Mouse (Mus musculus) fat pad, adult 2 months (tissue): ENCODE data around the gene Kcnq1.

ENCODE experiments used
- DNase-seq: peaks from one replicate; pipeline ENCODE4 v3.0.0-alpha.2; 2011; ENCODE audit warnings: low read depth, low spot score; ENCODE audit errors: extremely low read depth

The Kcnq1 gene

DNA sequence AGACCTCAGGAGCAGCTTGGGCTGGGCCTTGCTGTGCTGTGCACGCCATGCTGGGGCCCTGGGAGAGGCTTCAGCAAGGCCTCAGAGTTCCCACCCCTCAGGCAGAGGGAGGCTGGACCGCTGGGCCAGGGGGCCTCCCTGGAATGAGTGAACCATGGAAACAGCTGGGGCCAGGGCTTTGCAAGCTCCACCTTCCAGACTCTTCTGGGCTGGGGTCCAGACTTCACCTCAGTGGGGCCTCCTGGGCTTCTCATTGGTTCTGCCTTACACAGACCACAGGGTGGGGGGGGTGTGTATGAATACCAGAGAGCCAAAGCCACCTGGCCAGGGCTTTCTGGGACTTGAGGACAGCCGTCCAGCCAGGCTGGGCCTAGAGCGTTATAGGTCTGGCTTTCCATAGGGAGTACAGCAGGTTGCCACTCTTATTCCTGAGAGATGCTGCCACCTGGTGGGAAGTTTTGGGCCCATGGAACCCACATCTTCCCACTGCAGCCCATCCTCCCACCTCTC lies 19.0 kb upstream of the Kcnq1 start:
- DNase-seq: no peak

DNA sequence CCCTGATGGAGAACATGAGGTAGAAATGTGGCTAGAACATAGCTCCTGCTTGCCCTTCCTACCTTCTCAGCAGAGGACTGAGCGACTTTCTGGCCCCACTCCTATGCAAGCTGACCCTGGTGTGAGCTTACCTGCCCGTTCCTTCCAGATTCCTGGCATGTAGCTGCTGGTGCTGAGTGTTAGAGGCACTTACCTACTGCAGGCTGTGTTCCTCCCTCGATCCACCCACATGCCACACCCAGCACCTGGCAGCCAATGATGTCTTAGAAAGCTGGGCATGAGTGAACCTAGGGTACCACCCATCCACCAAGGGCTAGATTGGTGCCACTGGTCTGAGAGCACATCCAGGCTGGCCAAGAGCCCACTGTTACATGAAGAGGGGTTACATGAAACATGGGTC lies 12.3 kb upstream of the Kcnq1 start:
- no peak for DNase-seq

DNA sequence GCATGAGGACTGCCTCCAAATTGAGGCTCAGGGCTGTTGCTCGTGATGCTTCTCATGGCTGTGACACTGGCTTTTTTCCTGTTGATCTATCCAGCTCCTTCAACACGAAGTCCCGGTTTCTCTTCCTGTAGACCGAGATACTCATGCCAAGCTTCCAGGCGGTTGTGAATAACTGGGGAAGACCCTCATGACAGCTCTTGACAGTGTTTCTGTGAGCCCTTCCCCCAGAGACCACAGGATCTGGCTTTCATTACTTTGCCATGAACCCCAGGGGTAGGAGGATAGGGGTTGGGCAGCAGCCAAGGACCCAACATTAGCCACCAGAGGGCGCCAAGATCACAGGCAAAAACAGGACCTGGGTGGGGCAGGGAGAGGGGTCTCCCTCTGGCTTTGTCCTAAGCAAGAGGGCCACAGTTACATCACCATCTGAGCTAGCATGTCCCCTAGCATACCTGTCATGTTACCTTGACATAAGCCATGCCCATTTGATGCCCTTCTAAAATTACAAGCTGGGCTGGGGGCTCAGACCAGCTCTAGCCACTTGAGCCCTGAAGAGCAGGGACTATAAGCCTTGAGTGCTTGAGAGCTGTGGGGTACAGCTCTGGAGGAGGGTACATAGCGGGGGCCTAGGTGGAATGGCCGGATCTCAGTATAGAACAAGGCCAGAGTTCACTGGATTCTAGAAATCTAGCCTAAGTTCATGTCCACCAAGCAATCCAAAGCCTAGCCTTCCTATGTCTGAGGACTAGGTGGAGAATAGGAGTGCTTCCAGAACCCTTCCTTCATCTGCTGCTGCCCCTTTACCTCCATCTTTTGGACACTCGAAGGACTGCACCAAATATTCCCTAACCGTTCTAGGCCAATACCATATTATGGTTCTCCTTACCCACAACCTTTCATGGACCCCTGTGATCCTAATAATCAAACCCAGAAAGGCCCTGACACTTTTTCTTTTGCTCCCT lies 11.3 kb upstream of the Kcnq1 start, which contains the start of gene Trpm5:
Gene Trpm5, minus strand, starts transcription at position 51 of the 962 bp plus-strand sequence.
- no peak for DNase-seq

DNA sequence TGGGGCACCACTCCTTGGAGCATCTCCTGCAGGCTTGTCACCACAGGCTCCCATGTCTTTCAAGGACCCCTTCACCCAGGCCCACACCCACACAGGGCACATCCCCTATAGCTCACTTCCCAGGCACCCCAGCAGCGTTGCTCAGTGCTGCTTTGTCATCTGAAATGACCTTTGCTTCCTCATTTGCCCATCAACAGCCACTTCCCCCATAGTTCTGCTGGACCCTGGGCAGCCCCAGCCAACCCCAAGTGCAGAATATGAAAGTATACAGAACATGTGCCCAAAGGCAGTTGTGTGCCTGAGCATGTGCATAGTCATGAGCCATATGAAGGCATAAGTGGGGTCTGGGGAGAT lies 10.6 kb upstream of the Kcnq1 start:
- no peak for DNase-seq

DNA sequence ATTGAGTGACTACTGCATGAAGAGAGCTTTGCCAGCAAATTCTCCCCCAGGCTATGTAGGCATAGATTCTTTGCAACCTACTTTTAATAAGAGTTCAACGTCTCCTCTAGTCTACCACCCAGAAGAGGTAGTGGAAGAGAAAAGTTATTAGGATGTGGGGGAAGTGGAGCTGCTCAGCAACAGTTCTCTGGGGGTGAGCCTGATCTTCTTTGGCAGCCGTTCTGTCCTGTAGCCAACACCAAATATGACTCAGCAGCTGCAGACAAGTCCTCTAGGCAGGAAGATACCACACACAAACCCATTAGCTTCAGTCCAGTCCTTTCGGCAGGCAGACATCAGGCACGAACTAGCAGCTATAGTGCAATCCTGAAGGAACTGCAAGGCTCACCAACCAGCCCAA lies 5.4 kb upstream of the Kcnq1 start:
- no peak for DNase-seq

DNA sequence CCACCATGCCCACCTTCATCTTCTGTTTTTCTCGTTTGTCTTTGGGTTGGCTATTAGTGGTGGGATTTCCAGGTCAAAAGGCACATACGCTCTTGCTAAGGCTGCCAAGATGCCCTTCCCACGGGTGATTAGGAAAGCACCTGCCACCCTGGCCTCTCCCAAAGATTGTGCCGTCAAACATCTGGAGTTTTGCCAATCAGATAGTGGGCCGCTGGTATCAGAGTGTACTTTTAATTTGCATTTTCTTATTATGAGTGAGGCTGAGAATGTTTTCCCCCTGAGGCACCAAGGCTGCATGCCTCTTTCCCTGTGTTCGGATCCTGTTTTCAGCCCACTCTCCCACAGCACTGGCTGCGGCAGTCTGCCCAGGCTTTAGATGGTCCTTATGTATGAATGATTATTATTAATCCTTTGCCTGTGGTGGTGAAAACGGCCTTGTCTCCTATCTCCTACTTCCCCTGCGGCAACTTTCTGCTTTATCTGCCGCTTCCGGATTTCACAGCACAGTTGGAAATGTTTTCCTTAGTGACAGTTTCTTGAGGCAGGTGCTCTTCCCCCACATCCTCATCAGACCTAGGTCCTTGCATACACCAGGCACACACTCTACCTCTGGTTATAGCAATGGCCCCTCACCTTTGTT lies 784 bp upstream of the Kcnq1 start:
- no peak for DNase-seq

DNA sequence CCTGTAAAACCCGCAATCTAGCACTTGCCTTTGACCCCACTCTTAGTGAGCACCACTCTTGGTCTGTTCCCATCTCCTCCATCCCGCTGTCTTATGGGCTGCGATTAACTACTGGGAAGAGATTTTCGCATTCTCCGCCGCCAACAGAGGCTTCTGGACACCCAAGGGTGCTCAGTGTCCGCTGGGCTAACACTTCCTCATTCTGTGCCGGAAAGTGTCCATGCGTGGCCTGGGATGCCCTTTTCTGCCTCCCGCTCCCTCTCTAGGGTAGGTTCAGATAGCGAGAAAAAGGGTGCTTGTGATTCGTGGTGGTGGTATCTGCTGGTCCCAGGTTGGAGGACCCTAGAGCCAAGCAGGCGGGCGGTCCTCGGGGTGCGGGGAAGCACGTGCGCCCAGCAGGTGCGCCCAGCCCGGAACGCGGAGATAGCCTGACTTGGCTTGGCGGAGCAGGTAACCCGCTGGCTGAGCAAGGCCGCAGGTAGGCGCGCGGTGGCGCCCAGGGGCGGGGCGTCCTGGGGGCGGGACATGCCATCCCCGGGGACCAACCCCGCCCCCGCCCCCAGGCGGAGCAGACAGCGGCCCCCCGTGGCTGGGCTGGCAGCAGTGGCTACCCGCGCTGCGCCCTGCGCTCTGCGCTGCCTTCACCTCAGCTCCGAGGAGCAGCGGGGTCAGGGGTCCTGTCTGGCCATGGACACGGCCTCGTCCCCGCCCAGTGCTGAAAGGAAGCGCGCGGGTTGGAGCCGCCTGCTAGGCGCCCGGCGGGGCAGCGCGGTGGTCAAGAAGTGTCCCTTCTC lies 707 bp downstream of the Kcnq1 start:
- no peak for DNase-seq

DNA sequence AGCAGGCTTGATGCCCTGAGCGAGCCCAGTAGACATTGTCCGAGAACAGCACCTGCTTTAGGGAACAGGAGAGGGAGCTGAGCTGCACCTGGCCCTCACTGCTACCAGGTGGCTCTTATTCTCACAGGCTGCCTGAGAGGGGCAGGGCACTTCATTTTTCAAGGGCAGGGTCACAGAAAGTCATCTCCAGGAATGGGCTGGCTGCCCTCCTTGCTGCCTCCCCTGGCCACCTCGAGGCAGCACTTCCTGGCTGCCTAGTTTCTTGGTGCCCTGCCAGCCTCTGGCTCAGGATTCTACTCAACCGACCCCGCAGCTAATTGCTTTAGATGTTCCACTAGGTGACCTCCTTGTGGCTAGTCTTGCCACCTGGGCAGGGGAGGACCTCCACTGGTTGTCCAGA lies 2.0 kb downstream of the Kcnq1 start:
- DNase-seq: no peak

DNA sequence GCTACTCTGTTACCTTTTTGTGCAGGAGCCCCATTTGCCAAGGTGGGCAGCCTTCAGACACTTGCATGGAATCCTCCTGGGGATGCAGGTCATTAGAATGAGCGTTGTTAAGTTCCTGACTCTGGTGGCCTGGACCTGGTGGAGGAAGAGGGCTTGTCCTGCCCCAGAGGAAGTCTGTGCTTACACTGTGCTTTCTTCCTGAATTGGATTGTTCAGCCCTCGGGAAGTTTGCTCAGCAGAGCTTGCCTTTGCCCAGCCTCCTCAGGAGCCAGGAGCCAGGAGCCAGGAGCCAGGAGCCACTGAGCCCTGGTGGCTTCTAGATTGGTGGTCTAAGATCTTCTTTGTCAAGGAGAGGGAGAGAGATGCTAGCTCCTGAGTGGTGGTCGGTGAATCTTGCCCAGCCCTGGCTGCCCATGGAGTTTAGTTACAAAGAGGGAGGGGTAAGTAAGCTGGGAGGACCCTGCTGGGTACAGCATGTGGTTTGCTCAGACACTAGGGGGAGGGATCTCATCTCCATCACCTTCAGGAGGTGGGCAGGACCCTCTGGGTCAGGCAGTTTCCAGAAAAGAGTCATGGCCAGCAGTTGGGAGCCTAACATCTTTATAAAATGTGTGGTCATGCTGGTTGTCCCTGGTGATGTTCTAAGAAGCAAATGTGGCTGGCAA lies 3.0 kb downstream of the Kcnq1 start:
- DNase-seq: no peak

DNA sequence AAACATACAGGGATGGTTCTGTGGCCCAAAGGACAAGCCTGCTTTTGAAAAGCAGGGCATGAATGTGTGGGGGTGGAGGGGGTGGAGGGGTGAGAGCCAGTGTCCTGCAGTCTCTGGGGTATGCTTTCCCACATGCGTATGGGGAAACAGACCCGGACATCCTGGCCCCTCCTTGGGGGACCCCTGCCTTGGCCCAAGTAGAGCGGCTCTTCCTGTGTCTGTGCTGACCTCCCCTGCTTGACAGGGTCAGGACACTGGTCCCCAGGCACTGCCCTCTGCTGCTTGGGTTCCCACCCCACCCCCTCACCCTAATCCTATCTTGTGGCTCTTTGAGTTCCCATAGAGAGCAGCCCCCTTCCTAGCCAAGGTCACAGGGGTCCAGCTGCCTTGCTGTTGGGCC lies 3.5 kb downstream of the Kcnq1 start:
- no peak for DNase-seq

DNA sequence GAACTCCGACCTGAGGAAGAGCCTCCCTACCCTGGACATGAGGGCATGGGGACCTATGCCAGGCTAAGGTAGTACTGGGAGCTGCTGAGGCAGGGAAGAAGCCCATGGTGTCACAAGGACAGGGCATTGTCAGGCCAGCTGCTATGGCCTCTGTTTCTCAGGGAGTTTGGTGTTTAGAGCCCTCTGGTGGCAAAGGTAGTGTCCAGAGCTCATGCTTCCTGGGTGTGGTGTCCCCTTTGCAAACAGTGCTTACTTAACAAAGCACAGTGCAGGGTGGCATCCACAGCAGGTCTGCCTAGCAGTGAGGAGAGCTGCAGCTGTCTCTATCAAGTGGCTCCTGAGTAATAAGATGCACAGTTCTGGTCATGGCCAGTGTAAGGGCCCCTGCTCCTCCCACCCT lies 4.6 kb downstream of the Kcnq1 start:
- DNase-seq: no peak

DNA sequence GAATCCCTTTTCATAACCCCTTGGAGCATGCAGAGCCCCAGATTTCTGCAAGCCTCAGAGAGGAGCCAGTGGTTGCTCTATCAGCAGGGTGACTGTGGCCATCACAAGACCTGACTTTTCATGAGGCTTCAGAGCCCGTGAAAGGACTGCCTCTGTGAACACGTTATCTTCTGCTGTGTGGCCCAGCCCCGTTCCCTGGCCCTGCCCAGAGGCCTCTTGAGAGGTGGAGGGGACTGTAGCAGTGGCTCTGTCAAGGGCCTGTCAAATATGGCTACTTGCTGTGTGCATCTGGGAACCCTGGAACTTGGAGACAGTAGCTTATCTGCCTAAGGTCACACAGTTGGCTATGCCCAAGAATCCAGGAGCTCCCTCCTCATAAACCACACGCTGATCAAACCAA lies 5.6 kb downstream of the Kcnq1 start:
- DNase-seq: no peak

DNA sequence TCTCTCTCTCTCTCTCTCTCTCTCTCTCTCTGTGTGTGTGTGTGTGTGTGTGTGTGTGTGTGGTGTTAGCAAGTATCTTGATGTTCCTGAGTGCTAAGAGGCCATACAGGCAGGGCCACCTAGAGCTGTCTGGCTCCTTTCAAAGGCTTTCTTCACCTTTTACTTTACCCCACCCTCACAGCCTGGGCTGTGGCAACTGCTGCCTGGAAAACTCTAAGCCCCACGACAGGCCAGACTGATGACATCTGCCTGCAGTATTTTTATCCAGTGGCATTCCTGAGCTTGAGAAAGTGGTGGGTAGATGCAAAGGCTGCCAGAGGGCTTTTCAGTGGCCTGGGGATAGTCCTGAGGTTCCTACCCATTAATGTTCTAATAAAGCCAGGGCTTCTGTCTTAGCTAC lies 6.2 kb downstream of the Kcnq1 start:
- DNase-seq: no peak

DNA sequence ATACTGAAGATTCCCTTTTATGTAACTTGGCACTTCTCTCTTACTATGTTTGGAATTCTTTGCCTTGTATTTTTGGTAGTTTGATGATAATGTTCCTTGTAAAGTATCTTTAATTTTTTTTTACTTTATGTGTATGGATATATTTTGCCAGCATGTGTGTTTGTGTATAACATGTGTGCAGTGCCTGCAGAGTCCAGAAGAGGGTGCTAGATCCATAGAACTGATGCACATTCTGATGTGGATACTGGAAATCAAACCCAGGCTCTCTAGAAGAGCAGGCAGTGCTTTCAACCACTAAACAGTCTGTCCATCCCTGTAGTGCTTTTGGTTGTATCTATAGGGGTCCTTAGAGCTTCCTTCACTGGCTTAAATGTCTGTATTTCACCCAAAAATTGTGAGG lies 8.6 kb downstream of the Kcnq1 start:
- no peak for DNase-seq

DNA sequence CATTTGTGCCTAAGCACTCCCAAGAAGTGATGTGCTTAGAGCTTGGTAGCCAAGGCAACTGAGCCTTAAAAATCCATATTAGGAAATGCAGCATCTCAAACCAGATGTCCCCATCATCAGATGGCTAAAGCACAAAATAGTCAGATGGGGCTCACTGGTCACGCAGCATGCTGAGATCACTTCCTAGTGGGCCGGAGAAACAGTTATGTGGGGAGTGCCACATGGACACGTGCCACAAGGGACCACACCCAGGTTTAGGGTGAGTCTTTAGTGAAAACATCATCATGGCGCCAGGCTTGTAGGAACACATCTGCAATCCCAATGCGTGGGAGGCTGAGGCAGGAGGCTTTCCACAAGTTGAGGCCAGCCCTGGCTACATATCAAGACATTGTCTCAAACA lies 10.4 kb downstream of the Kcnq1 start:
- DNase-seq: no peak

DNA sequence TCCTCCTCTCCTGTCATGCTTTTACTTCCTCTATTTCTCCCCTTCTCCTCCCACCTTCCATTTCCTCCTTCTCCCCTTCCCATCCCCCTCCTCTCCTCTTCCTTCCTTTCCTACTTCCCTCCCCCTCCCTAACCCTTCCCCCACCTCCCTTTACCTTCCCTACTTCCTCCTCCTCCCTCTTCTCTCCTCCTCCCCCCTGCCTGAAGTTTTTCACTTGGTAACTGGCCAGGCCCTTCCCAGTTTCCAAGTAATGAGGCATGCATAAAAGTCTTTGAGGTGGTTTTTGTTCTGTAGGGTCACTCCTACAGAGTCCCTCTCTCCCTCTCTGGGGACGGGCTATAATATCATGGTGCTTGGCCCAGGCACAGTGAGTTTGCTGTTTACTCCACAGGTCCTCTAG lies 13.2 kb downstream of the Kcnq1 start:
- DNase-seq: no peak

DNA sequence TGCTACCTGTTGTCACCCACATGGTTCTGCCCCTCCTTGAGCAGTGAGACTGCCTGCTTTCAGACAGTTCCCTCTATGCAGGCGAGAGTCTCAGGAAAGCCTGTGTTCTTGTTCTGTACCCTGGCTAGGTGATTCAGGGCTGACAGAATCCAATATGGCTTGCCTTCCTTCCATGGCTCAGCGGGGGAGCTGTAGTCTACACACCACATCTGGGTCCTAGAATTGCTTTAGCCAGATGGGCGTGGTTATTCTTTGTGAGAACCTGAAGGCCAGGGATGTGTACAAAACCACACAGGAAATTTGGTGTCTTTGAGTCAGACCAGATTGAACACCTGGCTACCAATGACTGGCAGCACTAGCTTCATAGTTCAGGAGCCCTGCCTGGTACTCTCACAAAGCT lies 13.7 kb downstream of the Kcnq1 start:
- DNase-seq: no peak

DNA sequence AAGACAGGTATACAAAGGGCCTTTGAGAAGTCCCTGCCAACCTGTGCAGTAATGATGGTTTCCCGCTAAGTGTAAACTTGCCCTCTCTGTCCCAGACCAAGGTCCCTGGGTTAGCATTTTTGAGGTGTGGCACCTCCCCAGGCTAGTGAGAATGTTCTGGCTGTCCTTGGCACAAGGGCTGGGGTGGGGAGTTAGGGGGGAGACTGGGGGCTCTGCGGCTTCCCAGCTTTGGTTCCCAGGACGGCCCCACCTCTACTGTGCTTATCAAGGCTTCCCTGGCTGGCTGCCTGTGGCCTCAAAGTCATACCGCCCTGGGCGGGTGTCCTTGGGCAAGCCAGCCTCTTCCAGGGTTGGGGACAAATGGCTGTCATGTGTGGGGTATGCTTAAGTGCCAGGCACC lies 16.0 kb downstream of the Kcnq1 start:
- no peak for DNase-seq

DNA sequence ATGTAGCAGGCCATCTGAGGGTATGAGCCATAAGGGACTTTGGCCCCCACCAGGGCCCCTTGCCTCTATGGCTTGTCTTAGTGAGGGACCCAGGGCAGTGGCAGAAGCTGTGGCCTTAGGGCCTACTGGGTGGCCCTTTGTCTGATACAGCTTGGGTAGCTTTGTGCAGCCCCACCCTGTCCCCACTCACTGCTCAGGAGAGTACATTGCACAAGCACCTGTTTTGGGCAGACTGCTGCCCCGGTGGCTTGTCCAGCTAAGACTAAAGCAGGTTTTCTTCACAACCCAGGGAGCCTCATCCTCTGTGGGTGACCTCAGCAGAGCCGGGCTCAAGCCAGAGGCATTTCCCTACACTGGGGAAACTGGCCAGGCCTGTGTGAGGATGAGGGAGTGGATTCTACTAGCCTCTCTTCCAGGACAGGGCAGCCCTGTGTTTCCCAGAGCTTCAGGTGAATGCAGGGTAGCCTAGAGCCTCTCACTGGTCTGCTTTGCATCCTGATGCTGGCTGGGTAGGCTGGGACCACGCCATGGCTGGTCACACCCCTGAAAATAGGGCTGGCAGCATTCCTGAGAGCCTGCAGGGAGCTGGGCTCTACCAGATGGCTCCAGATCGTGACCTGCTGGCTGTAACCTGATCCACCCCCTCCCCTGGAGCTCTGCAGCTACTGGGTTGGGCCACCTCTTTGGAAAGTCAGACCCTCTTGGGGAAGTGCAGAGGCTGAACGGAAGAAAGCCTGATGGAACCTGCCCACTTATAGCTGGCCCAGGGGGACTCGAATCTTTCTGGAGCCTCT lies 17.9 kb downstream of the Kcnq1 start:
- no peak for DNase-seq

DNA sequence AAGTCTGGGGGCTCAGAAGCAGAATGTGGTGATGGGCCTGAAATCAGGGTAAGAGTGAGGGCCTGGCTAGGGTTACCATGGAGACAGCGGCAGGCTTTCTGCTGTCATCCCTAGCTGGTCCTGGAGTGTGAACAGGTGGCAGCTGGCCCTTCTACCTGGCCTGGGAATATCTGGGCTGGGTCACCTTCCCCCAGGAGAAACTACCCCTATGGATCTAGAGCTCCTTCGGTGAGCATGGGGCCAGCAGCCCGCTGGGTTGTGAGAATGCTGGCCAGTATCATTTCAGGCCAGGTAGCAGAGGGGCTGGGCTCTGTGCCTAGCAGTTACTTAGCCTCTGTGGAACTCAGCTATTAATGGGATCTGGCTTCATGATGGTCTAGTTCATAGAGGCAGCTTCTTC lies 18.7 kb downstream of the Kcnq1 start:
- DNase-seq: no peak
